Mouse (Mus musculus) gastrocnemius, postnatal 36 days (tissue): ENCODE results near the gene Tmem163. TPM values are rescaled to one million over a fixed set of nuclear protein-coding genes. Genes with fewer than 3 reads are reported as not detected.

ENCODE experiments used
- DNase-seq, 2 experiments: peaks; one replicate each; pipeline ENCODE4 v3.0.0; 2022
- intact Hi-C: fragments of 180-260 bp; cut with DNase I; formaldehyde crosslinking; loops from one replicate; pipeline ENCODE4 v1.15.1; 2025
- total RNA-seq, 2 experiments: library from RNA; stranded (reverse); gene quantifications; 2 replicates each; pipeline ENCODE4 v1.2.3; 2021

Tmem163 gene
- total RNA-seq, 2 experiments from 2014 or later = not detected

DNA sequence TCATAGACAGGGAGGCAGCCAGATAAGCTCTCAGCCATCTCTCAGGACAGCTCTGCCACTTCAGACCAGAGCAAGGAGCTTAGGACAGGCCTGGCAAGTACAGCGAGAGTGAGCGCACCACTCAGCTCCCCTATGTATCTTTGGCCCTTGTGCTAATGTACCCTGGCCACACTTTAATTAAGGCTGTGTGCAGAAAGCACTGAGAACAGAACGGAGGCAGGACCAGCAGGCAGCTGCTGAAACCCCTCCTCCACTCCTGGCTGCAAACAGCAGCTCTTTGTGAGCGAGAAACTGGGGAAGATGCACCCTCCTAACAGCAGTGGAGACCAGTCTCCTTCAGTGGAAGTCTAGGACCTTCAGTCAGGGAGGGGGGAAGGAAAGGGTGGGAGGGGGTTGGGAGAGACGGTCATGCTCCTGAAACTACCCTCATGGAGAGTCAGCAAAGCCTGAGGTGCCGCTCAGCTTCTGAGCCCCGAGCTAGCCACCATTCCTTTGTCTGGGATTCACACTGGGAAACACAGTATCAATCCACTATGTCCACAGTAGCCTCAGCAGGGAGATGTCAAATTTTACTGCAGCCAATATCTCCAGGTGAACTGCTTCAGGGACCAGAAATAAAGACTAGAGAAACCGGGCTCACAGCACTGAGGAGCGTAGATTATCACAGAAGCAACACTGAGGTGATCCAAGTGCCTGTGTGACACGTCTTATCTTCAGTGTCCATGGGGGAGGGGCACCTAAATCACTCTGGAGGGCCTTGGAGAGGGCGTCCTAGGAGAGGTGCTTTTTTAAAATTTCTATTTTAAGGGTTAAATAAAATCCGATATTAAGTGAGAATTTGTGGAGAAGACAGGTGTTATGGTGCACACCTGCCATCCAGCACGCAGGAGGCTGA lies 18.0 kb downstream of the Tmem163 start:
- no peak for DNase-seq
- intact Hi-C loops = no loop called here

DNA sequence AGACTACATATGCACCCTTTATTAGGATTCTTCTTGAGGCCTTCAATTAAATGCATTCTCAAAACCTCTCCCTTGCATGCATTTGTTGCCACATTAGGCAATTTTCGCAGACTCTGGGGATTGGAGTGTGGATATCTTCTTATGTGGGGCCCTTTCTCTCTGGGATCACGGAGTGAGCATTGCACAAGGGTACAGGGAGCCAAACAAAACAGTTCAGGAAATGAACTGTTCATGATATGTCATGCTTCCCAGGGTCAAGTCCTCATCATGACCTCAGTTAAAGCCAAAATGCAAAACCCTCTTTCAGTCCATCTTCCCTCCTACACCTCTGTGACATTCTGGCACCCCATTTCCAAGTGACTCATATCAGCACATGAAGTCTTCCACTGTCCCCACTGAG lies 27.8 kb downstream of the Tmem163 start:
- intact Hi-C loops = no loop called here
- no peak for DNase-seq

- intact Hi-C loops = no loop called here
- no peak for DNase-seq
Observed at GRCm38 (mm10) chr1:127642976-127643769, 36.2 kb downstream of the Tmem163 start.

DNA sequence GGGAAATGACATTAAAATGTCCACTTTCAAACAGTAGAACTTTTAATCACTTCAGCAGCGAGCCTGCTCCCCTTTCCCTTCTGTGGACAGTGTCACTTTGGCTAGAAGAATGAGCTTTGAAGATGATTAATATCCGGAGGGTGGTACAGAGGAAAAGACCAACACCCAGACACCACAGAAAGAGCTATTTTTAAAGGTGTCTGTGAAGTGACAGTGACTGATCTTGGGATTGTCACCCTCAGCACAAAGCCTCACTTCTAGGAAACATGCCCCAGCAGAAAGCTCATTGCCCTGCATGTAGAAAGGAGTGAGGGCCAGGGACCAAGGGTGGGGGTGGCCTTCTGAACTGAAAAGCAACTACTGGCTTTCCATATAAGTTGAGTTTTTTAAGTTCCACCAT lies 41.4 kb downstream of the Tmem163 start:
- no peak for DNase-seq
- intact Hi-C loops = no loop called here

DNA sequence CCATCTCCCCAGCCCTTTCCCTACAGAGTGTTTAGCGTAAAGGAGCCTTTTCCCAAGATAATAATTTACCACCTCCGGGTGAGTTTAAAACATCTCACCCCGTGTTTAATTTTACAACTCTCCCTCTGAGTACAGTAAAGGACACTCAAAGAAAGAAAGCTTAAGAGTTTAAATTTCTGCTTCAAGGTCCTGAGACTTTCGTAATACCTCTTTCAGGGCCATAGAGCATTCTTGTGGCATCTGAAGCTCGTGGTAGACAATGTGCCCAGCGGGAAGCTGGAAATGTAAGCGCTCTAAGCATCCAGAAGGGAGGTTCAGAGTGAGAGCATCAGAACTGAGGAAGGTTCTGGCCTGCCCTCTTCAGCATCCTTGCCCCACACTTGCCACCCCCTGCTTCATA lies 52.2 kb downstream of the Tmem163 start:
- no peak for DNase-seq
- intact Hi-C loops = loop anchor here (1.0 kb wide), 1 partner anchor 37 kb away; no protein-coding TSS in a partner anchor

DNA sequence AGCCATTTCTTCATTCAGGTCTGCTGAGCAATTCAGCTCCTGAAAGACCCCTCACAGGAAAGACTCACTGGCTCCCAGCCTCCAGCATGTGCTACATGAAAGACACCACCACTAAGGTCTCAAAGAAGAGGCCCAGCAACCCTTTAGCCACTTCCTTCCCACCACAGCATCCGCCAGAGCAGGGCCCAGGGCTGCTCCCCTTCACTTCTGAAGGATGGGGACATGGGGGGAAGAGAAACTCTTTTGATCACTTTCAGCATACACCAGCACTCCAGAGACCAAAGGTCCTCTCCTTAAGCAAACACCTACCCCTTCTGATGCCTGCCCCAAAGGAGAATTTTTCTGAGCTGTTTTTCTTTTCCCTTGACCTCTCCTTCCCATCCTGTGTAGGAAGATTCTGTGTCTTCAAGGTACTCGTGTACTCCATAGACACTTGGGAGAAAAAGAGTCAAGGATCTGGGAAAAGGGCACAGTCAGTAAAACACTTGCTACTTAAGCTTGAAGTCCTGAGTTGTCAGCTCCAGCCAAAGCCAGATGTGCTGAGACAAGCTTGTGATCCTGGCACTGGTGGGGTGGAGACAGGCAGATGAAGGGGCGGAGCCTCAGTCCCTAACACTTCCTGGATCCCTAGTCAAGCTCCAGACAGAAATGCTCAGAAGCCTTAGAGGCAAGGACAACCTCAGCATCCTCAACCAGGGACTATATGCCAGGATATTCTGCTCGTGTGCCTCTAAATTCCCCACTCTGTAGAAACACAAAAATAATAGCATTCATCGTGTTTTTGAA lies 53.6 kb downstream of the Tmem163 start:
- intact Hi-C loops = no loop called here
- no peak for DNase-seq

- DNase-seq = no peak
- intact Hi-C loops = no loop called here
Observed at GRCm38 (mm10) chr1:127622349-127622748, 57.0 kb downstream of the Tmem163 start.

DNA sequence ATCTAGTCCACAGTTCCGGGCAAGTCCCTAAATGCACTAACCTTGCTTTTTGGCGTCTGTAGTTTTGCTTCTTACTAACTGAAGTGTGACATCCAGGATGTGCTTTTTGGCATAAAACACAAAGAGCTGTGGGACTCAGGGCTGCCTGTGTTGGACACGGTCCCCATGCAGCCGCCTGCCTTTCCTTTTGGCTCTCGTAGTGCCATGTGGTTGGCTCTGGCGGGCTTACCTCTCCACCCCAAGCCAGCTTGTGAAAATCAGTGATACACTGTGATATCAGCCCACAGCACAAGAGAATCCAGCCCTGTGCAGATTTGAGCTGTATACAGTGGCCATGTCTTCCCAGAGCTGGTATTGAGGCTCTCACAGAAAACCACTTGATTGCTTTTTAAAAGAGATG lies 60.3 kb downstream of the Tmem163 start:
- intact Hi-C loops = no loop called here

GRCm38 (mm10) chr1:127610378-127610777 lies 69.0 kb downstream of the Tmem163 start:
- intact Hi-C loops = no loop called here
- DNase-seq = no peak

More for the DNA sequence above, 60.3 kb downstream of the Tmem163 start:
- no peak for DNase-seq

GRCm38 (mm10) chr1:127609814-127610213 lies 69.5 kb downstream of the Tmem163 start:
- intact Hi-C loops = no loop called here
- no peak for DNase-seq

DNA sequence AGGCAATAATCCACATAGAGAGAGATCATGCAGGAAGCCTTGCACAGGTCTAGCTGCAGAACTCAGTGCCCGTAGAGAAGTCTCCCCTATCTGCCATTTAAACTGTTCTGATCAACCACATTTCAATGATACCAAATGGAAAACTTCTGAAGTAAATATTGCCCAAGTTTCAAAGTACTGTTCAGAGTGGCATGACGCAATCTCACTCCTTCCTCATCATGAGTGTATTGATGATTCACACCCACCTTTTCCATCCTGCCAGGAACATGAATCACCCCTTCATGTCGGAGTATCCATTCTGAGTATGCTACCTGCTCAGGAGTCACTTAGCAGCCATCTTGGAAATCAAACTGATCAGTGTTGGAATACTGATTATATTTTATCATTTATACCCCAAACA lies 71.0 kb downstream of the Tmem163 start:
- intact Hi-C loops = no loop called here
- DNase-seq = no peak

GRCm38 (mm10) chr1:127603697-127604631 lies 75.4 kb downstream of the Tmem163 start:
- intact Hi-C loops = no loop called here
- no peak for DNase-seq

DNA sequence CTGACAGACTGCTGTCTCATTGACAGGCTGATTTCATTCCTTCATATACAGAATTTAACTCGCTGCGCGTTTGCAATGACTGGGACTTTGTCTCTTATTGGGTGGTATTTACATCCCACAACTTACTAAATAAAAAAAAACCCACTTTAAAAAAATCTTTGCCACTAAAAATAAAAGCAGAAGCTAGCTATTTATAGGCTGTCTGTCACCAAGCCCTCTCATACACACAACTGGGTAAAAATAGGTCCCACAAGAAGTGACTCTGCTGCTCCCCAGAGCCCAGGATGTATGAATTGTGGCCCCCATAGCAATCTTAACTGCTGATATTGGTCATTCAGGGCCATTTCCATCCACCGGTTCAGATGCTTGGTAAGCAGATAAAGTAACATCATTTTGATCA lies 83.2 kb downstream of the Tmem163 start:
- no peak for DNase-seq
- intact Hi-C loops = no loop called here

GRCm38 (mm10) chr1:127595735-127596134 lies 83.6 kb downstream of the Tmem163 start:
- intact Hi-C loops = no loop called here
- DNase-seq = no peak

DNA sequence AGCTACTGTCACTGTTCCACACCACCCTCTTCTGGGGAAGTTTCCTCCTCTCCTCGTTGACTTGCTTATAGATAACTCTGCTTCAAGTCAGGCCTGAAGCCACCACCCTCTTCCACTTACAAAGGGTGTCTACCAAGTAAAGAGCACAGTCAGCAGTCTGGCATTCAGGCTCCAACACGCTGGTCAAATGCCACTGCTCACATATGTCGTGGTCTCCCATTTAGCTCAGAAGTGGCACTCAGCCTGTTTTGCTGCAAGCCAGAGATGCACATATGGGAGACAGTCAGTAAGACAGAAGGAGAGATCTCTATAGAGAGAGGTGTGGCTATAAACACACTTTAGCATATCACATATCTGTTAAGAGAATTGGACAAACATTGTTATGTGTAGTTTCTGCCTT lies 89.8 kb downstream of the Tmem163 start:
- no peak for DNase-seq
- intact Hi-C loops = no loop called here

DNA sequence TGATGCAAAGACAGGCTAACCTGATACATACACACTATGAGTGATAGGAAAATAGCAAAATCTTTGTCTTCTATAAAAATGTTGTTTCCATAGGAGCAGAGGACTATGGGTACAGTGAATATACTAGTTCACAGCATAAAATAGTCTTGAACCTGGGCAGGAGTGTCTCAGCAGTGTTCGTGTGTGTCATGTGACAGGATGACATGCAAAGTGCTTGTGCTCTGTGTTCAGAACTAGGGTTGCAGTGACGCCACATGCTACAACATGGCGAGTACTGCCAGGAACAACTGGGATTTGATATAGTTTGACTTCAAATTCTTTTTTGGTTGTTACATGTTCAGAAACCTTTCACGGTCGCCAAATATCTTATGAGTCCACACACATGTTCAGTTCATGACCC lies 92.3 kb downstream of the Tmem163 start:
- no peak for DNase-seq
- intact Hi-C loops = no loop called here

GRCm38 (mm10) chr1:127586156-127586555 lies 93.2 kb downstream of the Tmem163 start:
- DNase-seq = no peak
- intact Hi-C loops = no loop called here

- no peak for DNase-seq
- intact Hi-C loops = no loop called here
Observed at GRCm38 (mm10) chr1:127577981-127578380, 101.4 kb downstream of the Tmem163 start.

DNA sequence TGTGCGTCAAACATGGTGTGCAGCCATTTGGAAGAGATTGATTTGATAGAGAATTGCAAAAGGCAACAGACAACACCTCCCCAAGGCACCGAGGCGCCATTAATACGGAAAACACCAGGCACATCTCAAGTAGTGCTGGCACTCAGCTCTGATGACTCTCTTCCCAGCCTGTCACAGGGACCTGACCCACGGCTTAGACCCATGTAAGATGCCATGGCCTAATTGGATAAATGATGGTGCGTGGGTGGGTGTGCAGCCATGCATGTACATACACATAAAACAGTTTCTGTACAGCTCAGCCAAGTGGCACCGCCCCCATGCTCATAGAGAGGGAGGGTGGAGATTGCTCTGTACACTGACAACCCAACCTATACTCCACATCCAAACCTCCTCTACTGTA lies 102.3 kb downstream of the Tmem163 start:
- no peak for DNase-seq
- intact Hi-C loops = no loop called here

DNA sequence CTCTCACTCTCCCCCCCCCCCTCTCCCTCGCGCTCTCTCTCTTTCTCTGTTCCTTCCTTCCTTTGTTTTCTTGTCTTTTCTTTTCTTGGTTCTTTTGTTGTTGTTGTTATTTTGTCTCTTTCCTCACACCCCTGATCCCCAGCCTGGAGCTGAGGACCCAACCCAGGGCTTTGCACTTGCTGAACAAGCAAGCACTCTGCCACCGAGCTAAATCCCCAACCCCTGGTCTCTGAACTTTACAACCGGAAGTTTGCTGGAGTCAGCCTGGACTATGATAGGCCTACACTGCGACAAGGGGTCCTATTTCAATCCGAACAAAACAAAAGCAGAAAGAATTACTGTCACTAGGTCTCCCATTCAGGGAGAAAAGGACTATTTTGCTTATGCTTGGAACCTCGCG lies 102.8 kb downstream of the Tmem163 start:
- no peak for DNase-seq
- intact Hi-C loops = no loop called here
